Mouse (Mus musculus) C2C12 (cell line): ENCODE measurements at regions not wholly inside any gene's neighbourhood (a gene's known extent, or its start where the extent isn't known, plus 50 kb on each side); places are given as distances from the start of the nearest gene placed in this dataset.

Experiments used
- CTCF ChIP-seq: IDR thresholded peaks from one replicate; pipeline ENCODE4 v1.5.1; 2011; ENCODE audit not compliant: control insufficient read depth, insufficient read depth, insufficient read length
- FOSL1 ChIP-seq: IDR thresholded peaks from one replicate; pipeline ENCODE4 v1.8.0; 2011; ENCODE audit warnings: mild to moderate bottlenecking, low read length; ENCODE audit not compliant: poor library complexity, insufficient read depth, severe bottlenecking
- MYOD1 ChIP-seq: IDR thresholded peaks from one replicate; pipeline ENCODE4 v1.6.1; 2011; ENCODE audit warnings: low read depth; ENCODE audit not compliant: control insufficient read depth, insufficient read length

GRCm38 (mm10) chr14:105426597-105427334 is 168.4 kb downstream of the Ndfip2 start:
- TF ChIP-seq CTCF, result no peak
- no peak for TF ChIP-seq FOSL1
- TF ChIP-seq MYOD1, result no peak
